Mouse (Mus musculus): ENCODE measurements around the gene Tnnt3. TPM values are rescaled to one million over a fixed set of nuclear protein-coding genes. Genes with fewer than 3 reads are reported as not detected.

Gene Tnnt3
- polyA plus RNA-seq, 1 experiment: 2.7 TPM

DNA sequence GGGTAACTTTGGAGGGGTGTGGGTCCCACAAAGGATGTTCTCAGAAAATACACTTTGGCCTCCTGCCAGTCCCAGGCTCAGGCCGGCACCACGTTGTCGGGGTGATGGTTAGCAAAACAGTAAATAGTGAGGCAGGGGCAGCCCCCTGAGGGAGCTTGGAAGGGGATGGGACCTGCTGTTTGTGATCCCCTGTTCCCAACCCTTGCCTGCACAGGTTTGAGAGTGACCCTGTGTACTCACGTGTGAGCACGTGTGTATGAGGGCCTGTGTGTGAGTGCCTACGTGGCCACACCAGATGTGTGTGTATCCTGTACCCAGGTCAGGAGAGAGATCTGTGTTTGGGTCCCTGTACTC is 16.4 kb upstream of the Tnnt3 start:
- TF ChIP-seq POLR2A (IDR thresholded peaks at IDR 0.05; ENCODE audit: insufficient read depth, low read length): no peak
- TF ChIP-seq CTCF (IDR thresholded peaks at IDR 0.05; ENCODE audit: low read depth, low read length): no peak
- no peak for TF ChIP-seq EP300 (IDR thresholded peaks at IDR 0.05; ENCODE audit: insufficient read depth, low read depth, low read length)
- Histone ChIP-seq H3K36me3 (ENCODE audit: control insufficient read depth, insufficient read depth, low read length, poor library complexity, severe bottlenecking) (no peaks in the 10 kb centered on the region), H3K9ac (ENCODE audit: low read depth, poor library complexity, severe bottlenecking) (peak overlapping the region; percentile 48), H3K4me3 (ENCODE audit: low read depth, low read length) (no peak overlapping the region), H3K4me1 (ENCODE audit: control insufficient read depth, insufficient read depth, low read length) (no peaks in the 10 kb centered on the region), H3K27me3 (ENCODE audit: control insufficient read depth, insufficient read depth, low read length, poor library complexity, severe bottlenecking) (no peaks in the 10 kb centered on the region), H3K9me3 (replicated peaks; ENCODE audit: control insufficient read depth, insufficient read depth, low read length, poor library complexity, severe bottlenecking) (no peaks in the 10 kb centered on the region), H3K27ac (ENCODE audit: insufficient read depth, low read length) (no peak overlapping the region)

DNA sequence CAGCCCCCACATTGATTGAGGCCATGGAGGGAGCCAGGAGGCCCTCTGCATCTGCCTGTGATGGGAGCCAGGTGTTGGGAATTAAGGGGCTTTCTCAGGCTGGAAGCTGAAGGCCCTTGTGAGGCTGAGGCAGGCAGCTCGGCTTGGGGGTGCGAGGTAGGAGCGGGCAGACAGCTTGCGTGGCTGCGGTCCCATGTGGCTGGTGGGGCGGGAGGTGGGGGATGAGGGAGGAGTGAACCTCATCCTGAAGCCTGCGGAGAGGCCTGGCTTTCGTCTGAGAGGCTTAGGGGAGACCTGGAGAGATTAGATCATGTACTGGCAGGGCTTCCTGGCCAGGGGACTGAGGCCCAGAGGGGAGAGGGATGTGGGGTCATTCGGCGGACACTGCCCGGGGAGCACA is 15.5 kb upstream of the Tnnt3 start:
- H3K27me3 ChIP-seq (ENCODE audit: control insufficient read depth, insufficient read depth, low read length, poor library complexity, severe bottlenecking): no peaks in the 10 kb centered on the region
- H3K9ac ChIP-seq (ENCODE audit: low read depth, poor library complexity, severe bottlenecking): no peak overlapping the region
- H3K27ac ChIP-seq (ENCODE audit: insufficient read depth, low read length): no peak overlapping the region
- H3K4me1 ChIP-seq (ENCODE audit: control insufficient read depth, insufficient read depth, low read length): no peaks in the 10 kb centered on the region
- no peak overlapping the region for H3K4me3 ChIP-seq (ENCODE audit: low read depth, low read length)
- no peak for TF ChIP-seq POLR2A (IDR thresholded peaks at IDR 0.05; ENCODE audit: insufficient read depth, low read length)
- no peak for TF ChIP-seq EP300 (IDR thresholded peaks at IDR 0.05; ENCODE audit: insufficient read depth, low read depth, low read length)
- TF ChIP-seq CTCF (IDR thresholded peaks at IDR 0.05; ENCODE audit: low read depth, low read length): no peak
- no peaks in the 10 kb centered on the region for H3K36me3 ChIP-seq (ENCODE audit: control insufficient read depth, insufficient read depth, low read length, poor library complexity, severe bottlenecking)
- no peaks in the 10 kb centered on the region for H3K9me3 ChIP-seq (replicated peaks; ENCODE audit: control insufficient read depth, insufficient read depth, low read length, poor library complexity, severe bottlenecking)

DNA sequence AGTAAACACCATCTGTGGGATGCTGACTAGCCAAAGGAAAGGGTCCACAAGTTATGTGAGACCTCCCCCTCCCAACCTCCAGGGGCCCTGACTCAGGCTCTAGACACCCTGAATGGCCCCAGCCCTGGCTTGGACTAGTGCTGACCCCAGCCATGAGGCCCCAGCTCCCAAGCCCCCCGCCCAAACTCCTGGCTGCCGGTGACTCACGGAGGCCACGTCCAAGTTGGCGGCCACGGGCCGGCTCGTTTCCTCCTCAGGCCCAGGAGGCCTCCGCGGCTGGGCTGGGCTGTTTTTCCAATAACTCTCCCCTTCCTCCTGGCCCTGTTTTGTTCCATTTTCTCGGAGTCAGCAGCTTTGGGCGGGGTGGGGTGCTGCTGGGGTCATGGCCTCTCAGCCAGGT is 13.9 kb upstream of the Tnnt3 start:
- no peak overlapping the region for H3K27ac ChIP-seq (ENCODE audit: insufficient read depth, low read length)

DNA sequence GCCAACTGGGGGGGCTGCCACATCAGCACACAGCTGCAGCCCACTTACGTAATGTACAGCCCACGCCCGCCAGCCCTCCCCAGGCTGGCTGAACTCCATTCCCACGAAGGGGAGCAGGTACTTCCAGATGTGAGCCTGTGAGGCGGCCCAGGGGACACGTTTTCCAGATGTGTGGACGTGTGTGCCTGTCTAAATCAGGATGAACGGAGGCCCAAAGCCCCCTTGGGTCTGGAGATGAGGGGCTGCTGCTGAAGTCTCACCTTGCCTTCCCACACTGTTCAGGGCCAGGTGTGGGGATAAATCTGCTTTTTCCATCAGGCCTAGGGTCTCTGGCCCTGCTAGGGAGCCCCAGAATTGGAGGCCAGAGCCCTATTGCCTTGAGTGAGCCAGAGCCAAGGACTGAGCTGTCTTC is 11.9 kb upstream of the Tnnt3 start:
- TF ChIP-seq EP300 (IDR thresholded peaks at IDR 0.05; ENCODE audit: insufficient read depth, low read depth, low read length) (no peak), CTCF (IDR thresholded peaks at IDR 0.05; ENCODE audit: low read depth, low read length) (no peak), POLR2A (IDR thresholded peaks at IDR 0.05; ENCODE audit: insufficient read depth, low read length) (no peak)

More for the DNA sequence above, 13.9 kb upstream of the Tnnt3 start:
- H3K27me3 ChIP-seq (ENCODE audit: control insufficient read depth, insufficient read depth, low read length, poor library complexity, severe bottlenecking): no peaks in the 10 kb centered on the region
- no peak overlapping the region for H3K9ac ChIP-seq (ENCODE audit: low read depth, poor library complexity, severe bottlenecking)
- H3K36me3 ChIP-seq (ENCODE audit: control insufficient read depth, insufficient read depth, low read length, poor library complexity, severe bottlenecking): no peaks in the 10 kb centered on the region
- no peak overlapping the region for H3K4me3 ChIP-seq (ENCODE audit: low read depth, low read length)
- TF ChIP-seq POLR2A (IDR thresholded peaks at IDR 0.05; ENCODE audit: insufficient read depth, low read length): no peak
- H3K4me1 ChIP-seq (ENCODE audit: control insufficient read depth, insufficient read depth, low read length): no peaks in the 10 kb centered on the region
- H3K9me3 ChIP-seq (replicated peaks; ENCODE audit: control insufficient read depth, insufficient read depth, low read length, poor library complexity, severe bottlenecking): no peaks in the 10 kb centered on the region

DNA sequence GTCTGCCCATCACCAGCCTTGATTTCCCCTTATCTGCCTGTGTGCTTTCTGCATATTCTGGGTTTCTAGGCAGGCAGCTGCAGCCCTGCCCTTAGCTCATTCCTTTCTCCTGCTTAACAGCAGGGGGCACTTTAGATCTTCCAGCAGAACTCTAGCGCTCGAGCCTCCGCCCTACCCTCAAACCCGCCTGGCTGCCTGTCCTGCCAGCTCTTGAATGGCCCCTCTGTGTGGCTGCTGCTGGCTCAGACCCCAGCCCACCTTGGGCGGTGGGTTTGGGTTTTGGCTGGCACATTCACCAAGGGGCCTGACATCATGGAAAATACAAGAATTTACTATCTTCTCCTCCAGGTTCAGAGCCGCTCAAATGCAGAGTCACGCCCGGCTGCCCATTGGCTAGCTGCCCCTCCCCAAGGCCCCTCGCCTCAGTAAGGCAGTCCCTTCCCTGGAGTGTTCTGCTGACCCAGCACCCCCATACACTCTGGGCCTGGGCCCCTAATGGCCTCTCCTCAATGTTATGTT is 11.2 kb upstream of the Tnnt3 start:
- no peaks in the 10 kb centered on the region for H3K27me3 ChIP-seq (ENCODE audit: control insufficient read depth, insufficient read depth, low read length, poor library complexity, severe bottlenecking)
- H3K27ac ChIP-seq (ENCODE audit: insufficient read depth, low read length): no peak overlapping the region
- H3K4me1 ChIP-seq (ENCODE audit: control insufficient read depth, insufficient read depth, low read length): no peaks in the 10 kb centered on the region
- TF ChIP-seq CTCF (IDR thresholded peaks at IDR 0.05; ENCODE audit: low read depth, low read length): peak; percentile 61
- TF ChIP-seq POLR2A (IDR thresholded peaks at IDR 0.05; ENCODE audit: insufficient read depth, low read length): no peak
- H3K36me3 ChIP-seq (ENCODE audit: control insufficient read depth, insufficient read depth, low read length, poor library complexity, severe bottlenecking): no peaks in the 10 kb centered on the region
- H3K9me3 ChIP-seq (replicated peaks; ENCODE audit: control insufficient read depth, insufficient read depth, low read length, poor library complexity, severe bottlenecking): no peaks in the 10 kb centered on the region
- no peak overlapping the region for H3K9ac ChIP-seq (ENCODE audit: low read depth, poor library complexity, severe bottlenecking)
- H3K4me3 ChIP-seq (ENCODE audit: low read depth, low read length): no peak overlapping the region

More for the DNA sequence above, 11.9 kb upstream of the Tnnt3 start:
- Histone ChIP-seq H3K36me3 (ENCODE audit: control insufficient read depth, insufficient read depth, low read length, poor library complexity, severe bottlenecking) (no peaks in the 10 kb centered on the region), H3K9me3 (replicated peaks; ENCODE audit: control insufficient read depth, insufficient read depth, low read length, poor library complexity, severe bottlenecking) (no peaks in the 10 kb centered on the region), H3K27me3 (ENCODE audit: control insufficient read depth, insufficient read depth, low read length, poor library complexity, severe bottlenecking) (no peaks in the 10 kb centered on the region), H3K4me3 (ENCODE audit: low read depth, low read length) (no peak overlapping the region), H3K4me1 (ENCODE audit: control insufficient read depth, insufficient read depth, low read length) (no peaks in the 10 kb centered on the region), H3K27ac (ENCODE audit: insufficient read depth, low read length) (no peak overlapping the region), H3K9ac (ENCODE audit: low read depth, poor library complexity, severe bottlenecking) (no peak overlapping the region)

DNA sequence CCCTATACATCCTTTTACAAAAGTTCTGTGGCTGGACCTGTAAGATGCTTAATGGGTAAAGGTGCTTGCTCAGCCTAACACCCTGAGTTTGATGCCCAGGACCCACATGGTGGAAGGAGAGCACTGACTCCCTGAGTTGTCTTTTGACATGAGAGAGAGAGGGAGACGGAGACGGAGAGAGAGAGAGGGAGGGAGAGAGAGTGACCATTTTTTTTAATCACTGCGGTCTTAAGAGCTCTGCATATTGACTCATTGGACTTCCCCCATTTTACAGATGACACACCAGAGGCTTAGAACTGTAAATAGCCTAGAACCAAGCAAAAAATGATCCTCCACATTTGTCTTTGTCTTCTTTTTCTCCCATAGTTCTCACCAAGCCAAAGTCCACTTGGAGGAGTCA is 10.6 kb upstream of the Tnnt3 start:
- H3K27ac ChIP-seq (ENCODE audit: insufficient read depth, low read length): no peak overlapping the region
- H3K36me3 ChIP-seq (ENCODE audit: control insufficient read depth, insufficient read depth, low read length, poor library complexity, severe bottlenecking): no peaks in the 10 kb centered on the region

More for the DNA sequence above, 10.6 kb upstream of the Tnnt3 start:
- no peak overlapping the region for H3K4me3 ChIP-seq (ENCODE audit: low read depth, low read length)
- no peaks in the 10 kb centered on the region for H3K9me3 ChIP-seq (replicated peaks; ENCODE audit: control insufficient read depth, insufficient read depth, low read length, poor library complexity, severe bottlenecking)
- no peak for TF ChIP-seq POLR2A (IDR thresholded peaks at IDR 0.05; ENCODE audit: insufficient read depth, low read length)
- no peak for TF ChIP-seq CTCF (IDR thresholded peaks at IDR 0.05; ENCODE audit: low read depth, low read length)
- TF ChIP-seq EP300 (IDR thresholded peaks at IDR 0.05; ENCODE audit: insufficient read depth, low read depth, low read length): no peak
- no peak overlapping the region for H3K9ac ChIP-seq (ENCODE audit: low read depth, poor library complexity, severe bottlenecking)
- H3K27me3 ChIP-seq (ENCODE audit: control insufficient read depth, insufficient read depth, low read length, poor library complexity, severe bottlenecking): no peaks in the 10 kb centered on the region
- no peaks in the 10 kb centered on the region for H3K4me1 ChIP-seq (ENCODE audit: control insufficient read depth, insufficient read depth, low read length)
